Mouse (Mus musculus) ES-Bruce4 (cell line): ENCODE measurements around the gene Plekhg2. TPM values are rescaled to one million over a fixed set of nuclear protein-coding genes. Genes with fewer than 3 reads are reported as not detected.

Source experiments
- H3K27ac ChIP-seq: 2 replicates; pipeline ENCODE4 v1.5.1; 2012; ENCODE audit warnings: low read length, inconsistent platforms; ENCODE audit not compliant: insufficient read depth
- H3K27me3 ChIP-seq: 2 replicates; pipeline ENCODE4 v1.6.1; 2012; ENCODE audit warnings: mild to moderate bottlenecking, low read length, inconsistent platforms; ENCODE audit not compliant: control insufficient read depth, poor library complexity, insufficient read depth, severe bottlenecking
- H3K36me3 ChIP-seq: 2 replicates; pipeline ENCODE4 v1.6.1; 2012; ENCODE audit warnings: inconsistent platforms, mild to moderate bottlenecking, low read length, moderate library complexity; ENCODE audit not compliant: control insufficient read depth, poor library complexity, insufficient read depth, severe bottlenecking
- H3K4me1 ChIP-seq: one replicate; pipeline ENCODE4 v1.8.1; 2011; ENCODE audit warnings: low read length; ENCODE audit not compliant: control insufficient read depth, insufficient read depth
- H3K4me3 ChIP-seq: 2 replicates; pipeline ENCODE4 v1.5.1; 2011; ENCODE audit warnings: low read depth, mild to moderate bottlenecking, low read length
- H3K9ac ChIP-seq: 2 replicates; pipeline ENCODE4 v1.6.1; 2012; ENCODE audit warnings: low read depth, mild to moderate bottlenecking, inconsistent platforms; ENCODE audit not compliant: poor library complexity, severe bottlenecking
- H3K9me3 ChIP-seq: replicated peaks from 2 replicates; pipeline ENCODE4 v1.6.1; 2012; ENCODE audit warnings: mild to moderate bottlenecking, low read length, inconsistent platforms; ENCODE audit not compliant: control insufficient read depth, poor library complexity, insufficient read depth, severe bottlenecking
- CTCF ChIP-seq: IDR thresholded peaks from one replicate; pipeline ENCODE4 v1.8.1; 2011; ENCODE audit warnings: low read depth, low read length
- EP300 ChIP-seq: IDR thresholded peaks from 2 replicates; pipeline ENCODE4 v1.6.1; 2011; ENCODE audit warnings: low read depth, low read length; ENCODE audit not compliant: insufficient read depth
- POLR2A ChIP-seq: IDR thresholded peaks from one replicate; pipeline ENCODE4 v1.8.1; 2011; ENCODE audit warnings: low read length; ENCODE audit not compliant: insufficient read depth
- polyA plus RNA-seq: library from polyadenylated mRNA; stranded (reverse); fragments of >200 nt; gene quantifications from 2 replicates; pipeline ENCODE4 v1.2.4, GENCODE M21; 2011; ENCODE audit warnings: low read depth; ENCODE audit not compliant: missing spikeins, insufficient read depth, insufficient read length

The Plekhg2 gene
- polyA plus RNA-seq, 1 experiment = 85.5 TPM

GRCm38 (mm10) chr7:28356981-28357380, 15.4 kb downstream of the Plekhg2 start:
- H3K4me3 ChIP-seq = no peak overlapping the region
- 0 out of 2 replicates have a peak overlapping the region, but pooled peaks have one; percentile 20 for H3K27ac ChIP-seq
- H3K9ac ChIP-seq = no peak overlapping the region
- peaks cover 3% of the 10 kb centered on the region for H3K4me1 ChIP-seq
- no peaks in the 10 kb centered on the region for H3K27me3 ChIP-seq
- H3K9me3 ChIP-seq = no peaks in the 10 kb centered on the region
- H3K36me3 ChIP-seq = peaks cover 24% of the 10 kb centered on the region
- TF ChIP-seq CTCF = no peak
- no peak for TF ChIP-seq POLR2A
- no peak for TF ChIP-seq EP300

- no peak overlapping the region for H3K27ac ChIP-seq
- H3K27me3 ChIP-seq = no peaks in the 10 kb centered on the region
- H3K9ac ChIP-seq = no peak overlapping the region
- H3K4me3 ChIP-seq = no peak overlapping the region
- no peak for TF ChIP-seq CTCF
- no peak for TF ChIP-seq EP300
- TF ChIP-seq POLR2A = no peak
- H3K36me3 ChIP-seq = peaks cover 32% of the 10 kb centered on the region
- H3K4me1 ChIP-seq = peaks cover 3% of the 10 kb centered on the region
- no peaks in the 10 kb centered on the region for H3K9me3 ChIP-seq
Measured at GRCm38 (mm10) chr7:28355221-28355620, 17.2 kb downstream of the Plekhg2 start.

DNA sequence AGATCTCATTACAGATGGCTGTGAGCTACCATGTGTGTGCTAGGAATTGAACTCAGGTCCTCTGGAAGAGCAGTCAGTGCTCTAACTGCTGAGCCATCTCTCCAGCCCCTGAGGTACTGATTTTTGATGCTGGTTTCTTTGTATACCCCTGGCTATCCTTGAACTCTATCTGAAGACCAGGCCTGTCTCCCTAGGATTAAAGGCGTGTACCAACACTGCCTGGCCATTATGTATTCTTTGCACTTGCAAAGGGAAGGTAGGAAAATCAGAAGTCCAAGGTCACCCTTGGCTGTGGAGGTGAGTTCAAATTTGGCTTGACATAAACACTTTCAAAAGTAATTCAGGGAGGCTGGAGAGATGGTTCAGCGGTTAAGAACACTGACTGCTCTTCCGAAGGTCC, 17.8 kb downstream of the Plekhg2 start:
- H3K9ac ChIP-seq = no peak overlapping the region
- peaks cover 32% of the 10 kb centered on the region for H3K36me3 ChIP-seq
- TF ChIP-seq EP300 = no peak
- TF ChIP-seq POLR2A = no peak
- TF ChIP-seq CTCF = no peak
- H3K9me3 ChIP-seq = no peaks in the 10 kb centered on the region
- peaks cover 3% of the 10 kb centered on the region for H3K4me1 ChIP-seq
- H3K4me3 ChIP-seq = no peak overlapping the region
- H3K27ac ChIP-seq = no peak overlapping the region
- H3K27me3 ChIP-seq = no peaks in the 10 kb centered on the region

- Histone ChIP-seq H3K27me3 (no peaks in the 10 kb centered on the region), H3K4me1 (peaks cover 3% of the 10 kb centered on the region), H3K27ac (no peak overlapping the region), H3K9me3 (no peaks in the 10 kb centered on the region), H3K4me3 (no peak overlapping the region), H3K36me3 (peaks cover 32% of the 10 kb centered on the region), H3K9ac (no peak overlapping the region)
- TF ChIP-seq CTCF = no peak
- TF ChIP-seq EP300 = no peak
- TF ChIP-seq POLR2A = no peak
Measured at GRCm38 (mm10) chr7:28354113-28354581, 18.3 kb downstream of the Plekhg2 start.

DNA sequence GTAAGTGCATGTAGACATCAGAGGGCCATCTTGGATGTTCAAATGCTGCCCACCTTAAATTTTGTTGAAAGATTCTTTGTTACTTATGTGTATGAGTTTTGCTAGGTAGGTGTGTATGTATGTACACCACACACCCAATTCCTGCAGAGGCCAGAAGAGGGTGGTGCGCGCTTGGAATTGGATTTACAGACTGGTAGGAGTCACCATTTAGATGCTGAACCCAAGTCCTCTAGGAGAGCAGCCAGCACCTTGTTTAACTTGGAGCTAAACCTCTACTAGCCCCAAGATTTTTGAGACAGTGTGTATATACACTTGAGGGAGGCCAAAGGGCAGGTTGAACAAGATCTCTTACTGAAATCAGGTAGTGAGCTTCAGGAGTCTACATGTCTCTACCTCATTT, 19.1 kb downstream of the Plekhg2 start:
- peak overlapping the region; percentile 28; the same call in 1 of the 2 replicates for H3K27ac ChIP-seq
- peak overlapping the region; percentile 22; the same call in 1 of the 2 replicates for H3K9ac ChIP-seq
- no peak for TF ChIP-seq POLR2A
- TF ChIP-seq CTCF = no peak
- TF ChIP-seq EP300 = no peak
- H3K4me1 ChIP-seq = peaks cover 3% of the 10 kb centered on the region
- no peak overlapping the region for H3K4me3 ChIP-seq
- no peaks in the 10 kb centered on the region for H3K9me3 ChIP-seq
- peaks cover 32% of the 10 kb centered on the region for H3K36me3 ChIP-seq
- H3K27me3 ChIP-seq = no peaks in the 10 kb centered on the region

- TF ChIP-seq EP300 = no peak
- no peak for TF ChIP-seq CTCF
- no peak for TF ChIP-seq POLR2A
- no peaks in the 10 kb centered on the region for H3K9me3 ChIP-seq
- H3K27me3 ChIP-seq = no peaks in the 10 kb centered on the region
- peak overlapping the region; percentile 98 for H3K4me3 ChIP-seq
- peaks cover 2% of the 10 kb centered on the region for H3K4me1 ChIP-seq
- peak overlapping the region; percentile 16 for H3K27ac ChIP-seq
- H3K36me3 ChIP-seq = peaks cover 32% of the 10 kb centered on the region
- H3K9ac ChIP-seq = peak overlapping the region; percentile 94
Measured at GRCm38 (mm10) chr7:28351676-28352191, 20.7 kb downstream of the Plekhg2 start.
